Mouse (Mus musculus): ENCODE measurements around the gene Hcst.

GRCm38 (mm10) chr7:30402343-30402742 is 17.3 kb downstream of the Hcst start:
- TF ChIP-seq CTCF (IDR thresholded peaks at IDR 0.05; ENCODE audit: low read depth) (no peak), EP300 (IDR thresholded peaks at IDR 0.05; ENCODE audit: low read depth) (no peak)

All from liver, postnatal 0 days (tissue).